Mouse (Mus musculus) thymus, adult 2 months (tissue): ENCODE data around the gene Ppp1r13b.
"Not testable (repeated sequence)": the region's sequence is repeated elsewhere in the genome, so short reads cannot be mapped to it uniquely, and the experiment has no call there.

ENCODE experiments used
- CTCF ChIP-seq: fragments of 200-500 bp; IDR thresholded peaks from 2 replicates; pipeline ENCODE4 v1.5.1; 2012; ENCODE audit warnings: mild to moderate bottlenecking, control low read depth, low read length, moderate library complexity, borderline replicate concordance; ENCODE audit not compliant: control insufficient read depth, poor library complexity, insufficient read depth; ENCODE audit errors: extremely low read depth
- POLR2A ChIP-seq: fragments of 200-500 bp; IDR thresholded peaks from 2 replicates; pipeline ENCODE4 v1.6.1; 2012; ENCODE audit warnings: mild to moderate bottlenecking, low read length, control low read depth, moderate library complexity; ENCODE audit not compliant: control insufficient read depth, poor library complexity, insufficient read depth; ENCODE audit errors: extremely low read depth

DNA sequence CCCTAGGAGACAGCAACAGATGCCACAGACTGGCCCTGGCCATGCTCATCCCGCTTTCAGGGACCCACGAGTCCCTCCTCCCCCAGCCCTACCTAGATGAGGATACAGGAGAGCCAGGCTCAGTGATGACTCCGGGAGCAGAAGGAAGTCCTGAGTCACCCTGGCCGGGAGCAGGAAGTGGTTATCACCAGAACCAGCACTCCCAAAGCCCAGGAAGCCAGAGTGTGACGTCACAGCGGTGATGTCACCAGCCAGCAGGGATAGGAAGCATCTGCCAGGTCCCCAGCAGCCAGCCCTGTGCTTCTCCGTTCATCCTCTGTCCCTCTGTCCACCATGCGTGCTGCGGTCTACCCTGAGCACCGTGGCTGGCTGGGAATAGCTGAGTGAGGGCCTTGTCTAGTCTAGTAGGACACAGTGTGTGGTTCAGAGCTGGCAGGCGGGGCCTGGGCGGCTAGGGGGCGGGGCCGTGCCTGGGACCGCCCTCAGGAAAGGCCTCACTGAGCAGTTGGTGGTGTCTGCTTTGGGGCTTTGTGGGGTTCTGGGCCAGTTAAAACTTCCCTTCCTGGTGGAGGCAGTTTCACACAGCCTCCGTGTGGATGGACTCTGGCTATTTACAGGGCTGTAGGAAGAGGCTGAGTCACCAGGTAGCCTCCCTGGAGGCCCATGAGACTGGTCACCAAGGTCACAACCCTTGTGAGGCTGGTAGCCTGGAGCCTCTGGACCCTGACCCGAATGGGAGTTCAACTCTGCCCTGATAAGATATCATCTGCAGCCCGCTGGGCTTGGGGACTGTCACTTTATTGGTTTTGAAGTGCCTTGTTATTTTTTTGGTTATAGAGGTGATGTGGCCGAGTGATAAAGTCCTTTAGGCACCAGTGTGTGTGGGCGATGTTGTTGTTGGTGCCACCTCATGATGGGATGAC, 36.4 kb upstream of the Ppp1r13b start:
- not testable (repeated sequence) for TF ChIP-seq POLR2A, CTCF
